Comparison of ENCODE assay signal across 27 mouse cellular contexts in genomic region chr2:33820037-33820436, GRCm38 (mm10).
DNase-seq lines count a peak whose midpoint lies in the region; ATAC-seq lines count a peak whose summit lies in the region.
"Had no signal": no experiment of that assay in that cellular context is flagged by ENCODE, and none has a peak within 500 bp of the region (broad histone marks: within the 10 kb centered on the region; RNA-seq: fewer than 3 reads in every experiment).

No protein-coding gene starts in this region.

- peak; percentile 46 for DNase-seq in thymus, postnatal 0 days (ENCODE audit: low spot score)
- DNase-seq in thymus, postnatal 36 days, result no peak
- DNase-seq in cerebellum, adult 11-12 months, result peak; percentile 89
- DNase-seq in cerebellum, adult 9-11 months, result peak; percentile 90
- DNase-seq in liver, embryonic 11.5 days (ENCODE audit: low spot score), result no peak
- DNase-seq in midbrain, embryonic 14.5 days, result no peak
- no peak for DNase-seq in MN1 (ENCODE audit: low spot score)
- DNase-seq: adrenal gland, adult 2 months; adrenal gland, postnatal 36 days; embryo, embryonic 11 days; heart, adult 2 months; heart, postnatal 14 days; kidney, adult 18-20 months; kidney, postnatal 36 days; lung, postnatal 36 days; retina, postnatal 1 day; right cerebral cortex, postnatal 14 days had no signal

- H3K9ac ChIP-seq in liver, embryonic 11.5 days (ENCODE audit: low read depth, low read length), result no peak overlapping the region
- H3K9ac ChIP-seq in midbrain, embryonic 14.5 days (replicated peaks; ENCODE audit: low read length), result no peak overlapping the region
- H3K9ac ChIP-seq: embryonic facial prominence, embryonic 12.5 days; forebrain, embryonic 15.5 days; heart, embryonic 12.5 days; limb, embryonic 12.5 days; lung, embryonic 15.5 days had no signal

- peaks cover 11% of the 10 kb centered on the region; the same call in 1 of the 2 replicates for H3K36me3 ChIP-seq in liver, embryonic 11.5 days (ENCODE audit: control insufficient read depth, insufficient read depth, low read length)
- peaks cover 52% of the 10 kb centered on the region for H3K36me3 ChIP-seq in midbrain, embryonic 14.5 days (ENCODE audit: control insufficient read depth, insufficient read depth, low read length)

- H3K9me3 ChIP-seq in liver, embryonic 11.5 days (ENCODE audit: control insufficient read depth, low read length), result no peaks in the 10 kb centered on the region
- H3K9me3 ChIP-seq in midbrain, embryonic 14.5 days (ENCODE audit: control insufficient read depth, low read length), result no peaks in the 10 kb centered on the region
- H3K9me3 ChIP-seq: embryonic facial prominence, embryonic 12.5 days; forebrain, embryonic 15.5 days; heart, embryonic 12.5 days; limb, embryonic 12.5 days; lung, embryonic 15.5 days had no signal

- H3K4me2 ChIP-seq in liver, embryonic 11.5 days, result no peak overlapping the region
- no peak overlapping the region for H3K4me2 ChIP-seq in midbrain, embryonic 14.5 days (ENCODE audit: low read length)
- H3K4me2 ChIP-seq: embryonic facial prominence, embryonic 12.5 days; forebrain, embryonic 15.5 days; heart, embryonic 12.5 days; limb, embryonic 12.5 days; lung, embryonic 15.5 days; midbrain, embryonic 11.5 days had no signal

- ATAC-seq in liver, embryonic 11.5 days (replicated peaks; ENCODE audit: low FRiP score), result no peak
- no peak for ATAC-seq in midbrain, embryonic 14.5 days (ENCODE audit: low FRiP score, low TSS enrichment)
- ATAC-seq: activated CD4-positive, CD25-positive, alpha-beta regulatory T cell, adult 4 months; CD4-positive, CD25-positive, alpha-beta regulatory T cell, adult 4 months had no signal

- no peak overlapping the region for H3K27ac ChIP-seq in liver, embryonic 11.5 days (ENCODE audit: low read depth, low read length)
- H3K27ac ChIP-seq in midbrain, embryonic 14.5 days (replicated peaks; ENCODE audit: low read depth, low read length), result no peak overlapping the region
- H3K27ac ChIP-seq: embryonic facial prominence, embryonic 12.5 days; forebrain, embryonic 15.5 days; heart, adult 2 months; layer of hippocampus, adult 2 months; left cerebral cortex, adult 2 months; limb, embryonic 12.5 days; lung, embryonic 15.5 days had no signal

- H3K27me3 ChIP-seq in liver, embryonic 11.5 days (replicated peaks; ENCODE audit: control insufficient read depth, insufficient read depth, low read length), result no peaks in the 10 kb centered on the region
- no peaks in the 10 kb centered on the region for H3K27me3 ChIP-seq in midbrain, embryonic 14.5 days (ENCODE audit: control insufficient read depth, insufficient read depth, low read length)
- H3K27me3 ChIP-seq: embryonic facial prominence, embryonic 12.5 days; lung, embryonic 15.5 days had no signal

- H3K4me3 ChIP-seq in liver, embryonic 11.5 days (ENCODE audit: low read depth, low read length), result no peak overlapping the region
- no peak overlapping the region for H3K4me3 ChIP-seq in midbrain, embryonic 14.5 days (replicated peaks; ENCODE audit: low read depth, low read length)
- H3K4me3 ChIP-seq: embryonic facial prominence, embryonic 12.5 days; forebrain, embryonic 15.5 days; heart, adult 2 months; heart, embryonic 12.5 days; layer of hippocampus, adult 2 months; left cerebral cortex, adult 2 months; limb, embryonic 12.5 days; lung, embryonic 15.5 days had no signal

- H3K4me1 ChIP-seq in liver, embryonic 11.5 days (replicated peaks; ENCODE audit: control insufficient read depth, insufficient read depth, low read length), result no peaks in the 10 kb centered on the region; the same call in 1 of the 2 replicates
- H3K4me1 ChIP-seq in midbrain, embryonic 14.5 days (ENCODE audit: control insufficient read depth, insufficient read depth, low read length), result peaks cover 8% of the 10 kb centered on the region; the same call in 1 of the 2 replicates
- H3K4me1 ChIP-seq: lung, embryonic 15.5 days had no signal

- WGBS in liver, embryonic 11.5 days, result 91% methylated on average over 5 of the region's 5 CpGs
- 76% methylated on average over 5 of the region's 5 CpGs for WGBS in midbrain, embryonic 14.5 days

Comparison
In these comparisons a context has a peak if more than half of its experiments do, and no peak if none do; other contexts are left out.
1. DNase-seq: peak in thymus, postnatal 0 days (single experiment), cerebellum, adult 11-12 months (single experiment) and cerebellum, adult 9-11 months (single experiment); none in thymus, postnatal 36 days (0 of 2), liver, embryonic 11.5 days (single experiment), midbrain, embryonic 14.5 days (single experiment) and MN1 (single experiment).